Mouse (Mus musculus) C2C12 (cell line): ENCODE measurements around the gene Cox17.

Source experiments
- CTCF ChIP-seq: IDR thresholded peaks from one replicate; pipeline ENCODE4 v1.5.1; 2011; ENCODE audit not compliant: control insufficient read depth, insufficient read depth, insufficient read length
- MYOD1 ChIP-seq: IDR thresholded peaks from one replicate; pipeline ENCODE4 v1.6.1; 2011; ENCODE audit warnings: low read depth; ENCODE audit not compliant: control insufficient read depth, insufficient read length
- USF1 ChIP-seq: IDR thresholded peaks from one replicate; pipeline ENCODE4 v1.6.1; 2011; ENCODE audit warnings: low read depth, mild to moderate bottlenecking, control low read depth, moderate library complexity

DNA sequence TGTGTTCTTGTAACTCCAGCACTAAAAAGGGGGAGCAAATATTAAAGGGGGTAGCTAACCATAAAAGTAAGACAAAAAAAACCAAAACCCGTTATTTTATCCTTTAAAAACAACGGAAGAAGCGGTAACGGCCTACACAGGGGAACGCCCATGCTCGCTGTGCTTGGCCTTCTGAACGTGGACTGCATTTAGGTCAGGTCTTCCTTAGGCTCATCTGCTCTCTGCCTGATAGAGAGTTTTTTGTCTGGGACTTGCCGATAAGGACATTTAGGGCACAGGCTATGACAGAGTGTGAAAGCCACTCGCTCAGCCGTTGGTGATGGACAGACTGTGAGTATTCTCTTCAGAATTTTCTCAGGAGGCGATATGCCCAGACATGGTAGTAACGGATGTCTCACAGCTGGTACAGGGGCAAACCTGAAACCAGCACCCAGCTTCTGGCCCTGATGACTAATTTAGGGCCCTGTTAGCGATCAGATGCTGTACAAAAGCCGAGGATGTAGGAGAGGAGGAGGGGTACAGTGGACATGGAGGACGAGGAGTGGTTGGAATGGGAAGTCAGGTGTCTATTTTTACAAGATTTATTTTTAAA lies 25.0 kb downstream of the Cox17 start:
- TF ChIP-seq CTCF (no peak), MYOD1 (peak; percentile 59), USF1 (no peak)
